Mouse (Mus musculus): ENCODE data around the gene Atp13a1.
A peak's percentile ranks its signal among the peaks of the same experiment; 100 is the strongest.

Gene Atp13a1

GRCm38 (mm10) chr8:69799946-69800345, 9.0 kb downstream of the Atp13a1 start:
- DNase-seq (ENCODE audit: low spot score): no peak

- DNase-seq (ENCODE audit: low spot score): no peak
Measured at GRCm38 (mm10) chr8:69801796-69802195, 10.8 kb downstream of the Atp13a1 start.

GRCm38 (mm10) chr8:69802216-69802615, 11.3 kb downstream of the Atp13a1 start:
- DNase-seq (ENCODE audit: low spot score): no peak

GRCm38 (mm10) chr8:69803366-69803765, 12.4 kb downstream of the Atp13a1 start:
- no peak for DNase-seq (ENCODE audit: low spot score)

GRCm38 (mm10) chr8:69804537-69804936, 13.6 kb downstream of the Atp13a1 start:
- DNase-seq (ENCODE audit: low spot score): no peak

GRCm38 (mm10) chr8:69805086-69805485, 14.1 kb downstream of the Atp13a1 start:
- no peak for DNase-seq (ENCODE audit: low spot score)

GRCm38 (mm10) chr8:69805491-69805890, 14.5 kb downstream of the Atp13a1 start:
- no peak for DNase-seq (ENCODE audit: low spot score)

- no peak for DNase-seq (ENCODE audit: low spot score)
Measured at GRCm38 (mm10) chr8:69807236-69807635, 16.3 kb downstream of the Atp13a1 start.

- no peak for DNase-seq (ENCODE audit: low spot score)
Measured at GRCm38 (mm10) chr8:69808094-69808863, 17.3 kb downstream of the Atp13a1 start, which contains the start of gene Gmip. Gene Gmip, plus strand, starts transcription at chr8:69808679.

- no peak for DNase-seq (ENCODE audit: low spot score)
Measured at GRCm38 (mm10) chr8:69808864-69809403, 18.0 kb downstream of the Atp13a1 start.

- DNase-seq (ENCODE audit: low spot score): no peak
Measured at GRCm38 (mm10) chr8:69809820-69810219, 18.9 kb downstream of the Atp13a1 start.

GRCm38 (mm10) chr8:69814881-69815280, 23.9 kb downstream of the Atp13a1 start:
- DNase-seq (ENCODE audit: low spot score): no peak

- no peak for DNase-seq (ENCODE audit: low spot score)
Measured at GRCm38 (mm10) chr8:69815396-69815795, 24.4 kb downstream of the Atp13a1 start.

- no peak for DNase-seq (ENCODE audit: low spot score)
Measured at GRCm38 (mm10) chr8:69820466-69820865, 29.5 kb downstream of the Atp13a1 start.

- DNase-seq (ENCODE audit: low spot score): no peak
Measured at GRCm38 (mm10) chr8:69821971-69822385, 31.0 kb downstream of the Atp13a1 start.

- no peak for DNase-seq (ENCODE audit: low spot score)
Measured at GRCm38 (mm10) chr8:69822386-69823191, 31.6 kb downstream of the Atp13a1 start, which contains the start of gene Lpar2. Gene Lpar2, plus strand, starts transcription at chr8:69822429.

- DNase-seq (ENCODE audit: low spot score): no peak
Measured at GRCm38 (mm10) chr8:69826371-69826770, 35.4 kb downstream of the Atp13a1 start.

- peak; percentile 96 for DNase-seq (ENCODE audit: low spot score)
Measured at GRCm38 (mm10) chr8:69832298-69832853, 41.4 kb downstream of the Atp13a1 start, which contains the start of gene Pbx4. Gene Pbx4, plus strand, starts transcription at chr8:69832491.

GRCm38 (mm10) chr8:69837057-69837682, 46.2 kb downstream of the Atp13a1 start:
- no peak for DNase-seq (ENCODE audit: low spot score)

GRCm38 (mm10) chr8:69847167-69848065, 56.5 kb downstream of the Atp13a1 start:
- DNase-seq (ENCODE audit: low spot score): no peak

- no peak for DNase-seq (ENCODE audit: low spot score)
Measured at GRCm38 (mm10) chr8:69848951-69849350, 58.0 kb downstream of the Atp13a1 start.
